Mouse (Mus musculus): ENCODE data around the gene 6430628N08Rik. TPM values are rescaled to one million over a fixed set of nuclear protein-coding genes. Genes with fewer than 3 reads are reported as not detected.

6430628N08Rik gene
- total and polyA plus RNA-seq, 3 experiments = not detected

GRCm38 (mm10) chr4:115927637-115928036 lies 37.2 kb downstream of the 6430628N08Rik start:
- H3K4me1 ChIP-seq (ENCODE audit: control insufficient read depth in 1 of 2, insufficient read depth in 2 of 2) = no peaks in the 10 kb centered on the region; a peak in 1 of 4 replicates
- no peak for TF ChIP-seq E2F4 (IDR thresholded peaks at IDR 0.05; ENCODE audit: insufficient replicate concordance, low read depth, low read length)
- no peak for TF ChIP-seq RAD21 (IDR thresholded peaks at IDR 0.05; ENCODE audit: low read depth, low read length)
- no peak for TF ChIP-seq USF2 (conservative IDR thresholded peaks at IDR 0.05; ENCODE audit: low read depth, low read length)
- no peak for TF ChIP-seq ZKSCAN1 (IDR thresholded peaks at IDR 0.05; ENCODE audit: borderline replicate concordance, low read depth, low read length)
- no peak for TF ChIP-seq SIN3A (IDR thresholded peaks at IDR 0.05; ENCODE audit: low read length)
- no peak for TF ChIP-seq ETS1 (conservative IDR thresholded peaks at IDR 0.05; ENCODE audit: low read depth, low read length)
- TF ChIP-seq RCOR1 (conservative IDR thresholded peaks at IDR 0.05; ENCODE audit: low read depth, low read length) = no peak
- TF ChIP-seq CHD2 (IDR thresholded peaks at IDR 0.05; ENCODE audit: low read length) = no peak
- TF ChIP-seq ZC3H11A (IDR thresholded peaks at IDR 0.05; ENCODE audit: low read depth, low read length) = no peak
- no peak for TF ChIP-seq ELF1 (IDR thresholded peaks at IDR 0.05; ENCODE audit: low read depth, low read length)
- no peak for TF ChIP-seq NELFE (IDR thresholded peaks at IDR 0.05; ENCODE audit: low read depth, low read length)
- no peak for TF ChIP-seq MXI1 (IDR thresholded peaks at IDR 0.05; ENCODE audit: low read depth, low read length)
- no peak for TF ChIP-seq TCF12 (IDR thresholded peaks at IDR 0.05; ENCODE audit: low read depth, low read length)
- dilution Hi-C loops (cut with MboI; ENCODE audit: extremely low pct_ligation_motif_present, extremely low pct_unique_long_range_greater_than_20kb, low sequenced_read_pairs) = no loop called here
- H3K36me3 ChIP-seq (replicated peaks in 1 of 2; ENCODE audit: control insufficient read depth in 1 of 2, insufficient read depth in 1 of 2, low read length in 1 of 2) = no peaks in the 10 kb centered on the region
- H3K4me2 ChIP-seq (ENCODE audit: insufficient read depth, low read depth, poor library complexity, severe bottlenecking) = no peak overlapping the region
- H3K27ac ChIP-seq (ENCODE audit: insufficient read depth, low read depth) = no peak overlapping the region
- no peak overlapping the region for H3K4me3 ChIP-seq (replicated peaks in 1 of 3; ENCODE audit: low read depth in 2 of 3, low read length in 2 of 3, poor library complexity in 1 of 3)
- in situ Hi-C loops (cut with MboI; ENCODE audit: low pct_ligation_motif_present, low pct_unique_long_range_greater_than_20kb, low sequenced_read_pairs) = no loop called here
- DNase-seq (ENCODE audit: extremely low read depth) = no peak
- H3K27me3 ChIP-seq (replicated peaks) = peaks cover 86% of the 10 kb centered on the region
- H3K79me2 ChIP-seq (replicated peaks; ENCODE audit: control insufficient read depth, extremely low read depth, insufficient read depth, poor library complexity, severe bottlenecking) = no peaks in the 10 kb centered on the region
- no peaks in the 10 kb centered on the region for H3K9me3 ChIP-seq (replicated peaks; ENCODE audit: low read length)
- H3K9ac ChIP-seq (ENCODE audit: insufficient read depth, low read depth) = no peak overlapping the region

GRCm38 (mm10) chr4:115931556-115932088 lies 41.2 kb downstream of the 6430628N08Rik start:
- Histone ChIP-seq H3K4me1 (ENCODE audit: control insufficient read depth in 1 of 2, insufficient read depth in 2 of 2) (no peaks in the 10 kb centered on the region), H3K79me2 (replicated peaks; ENCODE audit: control insufficient read depth, extremely low read depth, insufficient read depth, poor library complexity, severe bottlenecking) (no peaks in the 10 kb centered on the region), H3K27me3 (replicated peaks) (peaks cover 92% of the 10 kb centered on the region), H3K27ac (ENCODE audit: insufficient read depth, low read depth) (no peak overlapping the region), H3K4me2 (ENCODE audit: insufficient read depth, low read depth, poor library complexity, severe bottlenecking) (no peak overlapping the region), H3K9me3 (replicated peaks; ENCODE audit: low read length) (no peaks in the 10 kb centered on the region), H3K36me3 (replicated peaks in 1 of 2; ENCODE audit: control insufficient read depth in 1 of 2, insufficient read depth in 1 of 2, low read length in 1 of 2) (no peaks in the 10 kb centered on the region), H3K4me3 (replicated peaks in 1 of 3; ENCODE audit: low read depth in 2 of 3, low read length in 2 of 3, poor library complexity in 1 of 3) (no peak overlapping the region), H3K9ac (ENCODE audit: insufficient read depth, low read depth) (no peak overlapping the region)
- in situ Hi-C loops (cut with MboI; ENCODE audit: low pct_ligation_motif_present, low pct_unique_long_range_greater_than_20kb, low sequenced_read_pairs) (no loop called here), dilution Hi-C loops (cut with MboI; ENCODE audit: extremely low pct_ligation_motif_present, extremely low pct_unique_long_range_greater_than_20kb, low sequenced_read_pairs) (no loop called here)
- no peak for DNase-seq (ENCODE audit: extremely low read depth)
- TF ChIP-seq NELFE (IDR thresholded peaks at IDR 0.05; ENCODE audit: low read depth, low read length) (no peak), CHD1 (IDR thresholded peaks at IDR 0.05; ENCODE audit: low read depth, low read length) (no peak)

Data from CH12.LX (cell line).